Mouse (Mus musculus) layer of hippocampus, postnatal 14 days (tissue): ENCODE measurements at regions not wholly inside any gene's neighbourhood (a gene's known extent, or its start where the extent isn't known, plus 50 kb on each side); places are given as distances from the start of the nearest gene placed in this dataset.

ENCODE experiments used
- DNase-seq, 2 experiments: peaks; one replicate each; pipeline ENCODE4 v3.0.0; 2021 to 2022; ENCODE audit warnings: low spot score in 2 of 2, mixed read lengths in 1 of 2

DNA sequence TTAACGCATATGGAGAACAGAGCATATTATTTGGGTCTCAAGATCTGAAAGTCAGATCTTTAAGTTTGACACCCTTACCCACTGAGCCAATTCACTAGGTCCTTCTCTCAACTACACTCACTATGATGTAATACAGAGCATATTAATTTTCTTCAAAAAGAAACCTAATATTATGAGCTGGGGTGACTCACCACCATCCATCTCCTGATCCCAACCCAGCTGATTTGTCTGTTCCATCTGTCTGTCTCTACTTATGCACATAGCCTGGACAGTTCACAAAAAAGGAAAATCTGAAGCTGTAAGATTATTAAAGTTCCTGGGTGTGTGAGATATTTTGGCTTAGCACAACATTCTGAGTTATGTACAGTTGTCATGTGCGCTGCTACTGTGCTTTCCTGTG lies 108.2 kb upstream of the Rarb start:
- no peak for DNase-seq

DNA sequence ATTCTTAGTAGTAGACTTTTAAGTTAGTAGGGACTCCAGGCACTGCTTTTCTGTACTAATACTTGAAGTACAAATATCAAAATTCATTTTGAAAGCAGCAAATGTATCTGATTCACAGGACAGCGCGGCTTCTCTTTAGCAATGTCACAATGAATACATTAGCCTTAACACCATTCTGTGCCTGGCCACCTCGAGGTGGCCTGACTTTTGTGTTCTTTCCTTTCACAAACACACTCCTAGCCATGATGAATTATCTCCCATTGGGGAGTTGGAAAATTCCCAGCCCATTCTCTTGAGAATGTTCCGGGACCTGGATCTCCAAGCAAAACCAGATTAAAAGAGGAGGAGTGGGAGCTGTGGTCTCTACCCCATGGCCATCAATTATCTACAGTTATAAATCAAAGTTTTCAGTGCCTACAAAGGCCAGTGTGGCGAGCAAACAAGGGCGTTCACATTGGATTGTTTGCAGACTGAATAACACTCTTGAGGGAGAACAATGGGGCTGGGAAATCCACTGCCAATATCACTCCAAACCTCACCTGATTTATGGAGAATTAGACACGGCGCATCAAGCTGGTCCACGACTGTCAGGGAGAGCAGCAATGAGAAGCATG lies 82.7 kb upstream of the Rarb start:
- DNase-seq, result no peak

DNA sequence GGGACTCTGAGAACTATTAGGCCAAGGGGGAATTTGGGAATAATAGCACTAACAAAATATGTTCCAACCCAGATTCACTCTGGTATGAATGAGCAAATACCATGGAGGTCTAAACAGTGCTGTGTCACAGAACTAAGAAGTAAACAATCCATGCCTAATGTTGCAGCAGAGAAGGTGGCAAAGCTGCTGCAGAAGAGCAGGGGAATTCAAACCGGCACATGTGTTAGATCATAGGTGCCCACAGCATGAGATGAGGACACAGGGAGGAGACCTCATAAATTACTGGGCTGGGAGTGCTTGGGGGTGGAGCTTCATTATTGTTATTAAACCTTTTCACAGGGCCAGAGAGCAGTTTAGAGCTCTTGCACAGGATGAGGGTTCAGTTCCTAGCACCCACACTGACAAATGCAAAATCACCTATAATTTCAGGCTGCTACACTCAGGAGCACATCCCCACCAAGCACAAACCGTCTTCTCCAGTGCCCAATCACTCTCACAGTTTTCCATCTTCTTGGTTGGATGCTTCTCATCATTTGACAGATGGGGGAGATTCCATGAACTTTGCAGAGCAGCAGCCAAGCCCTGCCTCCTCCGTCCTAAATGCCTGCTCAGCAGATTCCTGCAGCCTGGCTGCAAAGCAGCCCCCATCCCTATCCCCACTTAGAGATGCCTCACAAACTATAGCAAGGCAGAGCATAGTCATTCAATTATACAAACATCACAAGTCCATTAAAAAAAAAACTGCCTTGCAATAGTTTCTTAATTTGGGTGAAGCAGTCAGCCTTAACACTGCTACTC lies 79.0 kb upstream of the Rarb start:
- no peak for DNase-seq

GRCm38 (mm10) chr14:16896974-16897373 lies 78.0 kb upstream of the Rarb start:
- no peak for DNase-seq

GRCm38 (mm10) chr14:16881249-16881648 lies 62.3 kb upstream of the Rarb start:
- DNase-seq, result no peak

GRCm38 (mm10) chr14:16869221-16869620 lies 50.3 kb upstream of the Rarb start:
- DNase-seq, result no peak
